Mouse (Mus musculus): ENCODE measurements at regions not wholly inside any gene's neighbourhood (a gene's known extent, or its start where the extent isn't known, plus 50 kb on each side); places are given as distances from the start of the nearest gene placed in this dataset.

- TF ChIP-seq POLR2AphosphoS2 (IDR thresholded peaks at IDR 0.05; ENCODE audit: insufficient read length, low read depth) (no peak), MYOD1 (IDR thresholded peaks at IDR 0.05; ENCODE audit: control insufficient read depth in 1 of 3, insufficient read length in 2 of 3, low read depth in 2 of 3) (no peak), E2F4 (IDR thresholded peaks at IDR 0.05; ENCODE audit: insufficient read depth) (no peak), TCF3 (IDR thresholded peaks at IDR 0.05; ENCODE audit: insufficient read length, low read depth) (no peak), POLR2A (IDR thresholded peaks at IDR 0.05; ENCODE audit: insufficient read length, low read depth) (no peak), MAX (IDR thresholded peaks at IDR 0.05; ENCODE audit: low read depth) (no peak), USF1 (IDR thresholded peaks at IDR 0.05; ENCODE audit: low read depth) (no peak)
Observed at GRCm38 (mm10) chr1:35782668-35783067, 285.5 kb upstream of the Hs6st1 start.
